Mouse (Mus musculus) MEL (cell line): ENCODE results near the gene F2r. TPM values are rescaled to one million over a fixed set of nuclear protein-coding genes. Genes with fewer than 3 reads are reported as not detected.

Experiments used
- DNase-seq: peaks from one replicate; pipeline ENCODE4 v3.0.0; 2011; ENCODE audit warnings: low read depth, low spot score
- H3K27ac ChIP-seq: 2 replicates; pipeline ENCODE4 v1.5.1; 2012; ENCODE audit warnings: low read depth, mild to moderate bottlenecking, control low read depth, low read length, moderate library complexity; ENCODE audit not compliant: control insufficient read depth
- H3K27me3 ChIP-seq, 2 experiments: fragments of 150-350 bp in 1 of 2; sonication (generic) in 1 of 2; 2 replicates each; pipeline ENCODE4 v1.6.1; 2012; ENCODE audit warnings: low read length in 2 of 2, mild to moderate bottlenecking in 2 of 2, improper control_type of control experiment in 1 of 2, moderate library complexity in 1 of 2; ENCODE audit not compliant: insufficient read depth in 2 of 2, control insufficient read depth in 1 of 2
- H3K36me3 ChIP-seq, 2 experiments: 2 replicates each; pipeline ENCODE4 v1.6.1; 2012 to 2014; ENCODE audit warnings: low read length in 2 of 2, improper control_type of control experiment in 1 of 2, inconsistent platforms in 1 of 2, mild to moderate bottlenecking in 1 of 2; ENCODE audit not compliant: insufficient read depth in 2 of 2, control insufficient read depth in 1 of 2
- H3K4me1 ChIP-seq, 2 experiments: fragments of 150-350 bp in 1 of 2; sonication (generic) in 1 of 2; 2 replicates each; pipeline ENCODE4 v1.6.1; 2012; ENCODE audit warnings: low read length in 2 of 2, improper control_type of control experiment in 1 of 2, mild to moderate bottlenecking in 1 of 2; ENCODE audit not compliant: insufficient read depth in 2 of 2, control insufficient read depth in 1 of 2
- H3K4me3 ChIP-seq, 2 experiments: fragments of 150-350 bp in 1 of 2; sonication (generic) in 1 of 2; 2 replicates each; pipeline ENCODE4 v1.5.1; 2012; ENCODE audit warnings: low read depth in 2 of 2, low read length in 2 of 2, mild to moderate bottlenecking in 2 of 2, moderate library complexity in 2 of 2, control low read depth in 1 of 2, improper control_type of control experiment in 1 of 2; ENCODE audit not compliant: control insufficient read depth in 1 of 2, insufficient read depth in 1 of 2
- H3K79me2 ChIP-seq: 2 replicates; pipeline ENCODE4 v1.6.1; 2012; ENCODE audit warnings: mild to moderate bottlenecking, low read length, moderate library complexity; ENCODE audit not compliant: control insufficient read depth, poor library complexity, insufficient read depth
- H3K9ac ChIP-seq: 2 replicates; pipeline ENCODE4 v1.6.1; 2012; ENCODE audit warnings: low read depth, mild to moderate bottlenecking, control low read depth, low read length, moderate library complexity; ENCODE audit not compliant: control insufficient read depth, poor library complexity, severe bottlenecking
- H3K9me3 ChIP-seq: fragments of 150-350 bp; sonication (generic); replicated peaks from 2 replicates; pipeline ENCODE4 v1.6.1; 2012; ENCODE audit warnings: mild to moderate bottlenecking, low read length, improper control_type of control experiment, moderate library complexity; ENCODE audit not compliant: insufficient read depth
- CHD2 ChIP-seq: IDR thresholded peaks from 2 replicates; pipeline ENCODE4 v1.6.1; 2011; ENCODE audit warnings: low read length, improper control_type of control experiment
- CTCF ChIP-seq, 3 experiments: IDR thresholded peaks in 2 of 3; conservative IDR thresholded peaks in 1 of 3; 2 replicates each; pipeline ENCODE4 v1.5.1; 2011 to 2012; ENCODE audit warnings: low read length in 3 of 3, low read depth in 2 of 3, mild to moderate bottlenecking in 2 of 3, improper control_type of control experiment in 1 of 3, inconsistent platforms in 1 of 3, mixed read lengths in 1 of 3, moderate library complexity in 1 of 3; ENCODE audit not compliant: control insufficient read depth in 1 of 3, insufficient read depth in 1 of 3, poor library complexity in 1 of 3, severe bottlenecking in 1 of 3
- E2F4 ChIP-seq: IDR thresholded peaks from 2 replicates; pipeline ENCODE4 v1.6.1; 2011; ENCODE audit warnings: low read depth, low read length, improper control_type of control experiment, borderline replicate concordance
- EP300 ChIP-seq, 2 experiments: IDR thresholded peaks; 2 replicates each; pipeline ENCODE4 v1.6.1; 2011; ENCODE audit warnings: improper control_type of control experiment in 2 of 2, low read length in 2 of 2, low read depth in 1 of 2, mild to moderate bottlenecking in 1 of 2
- ETS1 ChIP-seq: IDR thresholded peaks from 2 replicates; pipeline ENCODE4 v1.6.1; 2012; ENCODE audit warnings: low read depth, mild to moderate bottlenecking, inconsistent platforms, low read length, improper control_type of control experiment, moderate library complexity
- GATA1 ChIP-seq: IDR thresholded peaks from 2 replicates; pipeline ENCODE4 v1.6.1; 2011; ENCODE audit warnings: low read depth, low read length, improper control_type of control experiment
- HCFC1 ChIP-seq: IDR thresholded peaks from 2 replicates; pipeline ENCODE4 v1.6.1; 2012; ENCODE audit warnings: low read depth, mild to moderate bottlenecking, inconsistent platforms, low read length, improper control_type of control experiment, moderate library complexity
- JUND ChIP-seq: IDR thresholded peaks from 2 replicates; pipeline ENCODE4 v1.6.1; 2011; ENCODE audit warnings: low read depth, mild to moderate bottlenecking, improper control_type of control experiment, low read length
- KAT2A ChIP-seq: conservative IDR thresholded peaks from 2 replicates; pipeline ENCODE4 v1.6.1; 2012; ENCODE audit warnings: low read depth, low read length, improper control_type of control experiment, inconsistent platforms
- MAFK ChIP-seq: IDR thresholded peaks from 2 replicates; pipeline ENCODE4 v1.6.1; 2011; ENCODE audit warnings: low read depth, mild to moderate bottlenecking, low read length, improper control_type of control experiment, borderline replicate concordance
- MYB ChIP-seq: IDR thresholded peaks from 2 replicates; pipeline ENCODE4 v1.6.1; 2011; ENCODE audit warnings: mild to moderate bottlenecking, low read depth, low read length, improper control_type of control experiment
- NRF1 ChIP-seq: IDR thresholded peaks from 2 replicates; pipeline ENCODE4 v1.6.1; 2014; ENCODE audit warnings: low read depth, mild to moderate bottlenecking, inconsistent platforms, low read length, improper control_type of control experiment, moderate library complexity; ENCODE audit not compliant: poor library complexity, insufficient read depth, severe bottlenecking
- POLR2A ChIP-seq, 2 experiments: IDR thresholded peaks; 2 replicates each; pipeline ENCODE4 v1.6.1; 2011 to 2012; ENCODE audit warnings: low read length in 2 of 2, mild to moderate bottlenecking in 2 of 2, control low read depth in 1 of 2, improper control_type of control experiment in 1 of 2, low read depth in 1 of 2, moderate library complexity in 1 of 2; ENCODE audit not compliant: control insufficient read depth in 1 of 2, insufficient read depth in 1 of 2, poor library complexity in 1 of 2
- RAD21 ChIP-seq: IDR thresholded peaks from 2 replicates; pipeline ENCODE4 v1.6.1; 2011; ENCODE audit warnings: mild to moderate bottlenecking, low read depth, low read length, improper control_type of control experiment
- SIN3A ChIP-seq: IDR thresholded peaks from 2 replicates; pipeline ENCODE4 v1.6.1; 2012; ENCODE audit warnings: low read length, improper control_type of control experiment, inconsistent platforms
- SMC3 ChIP-seq: IDR thresholded peaks from 2 replicates; pipeline ENCODE4 v1.6.1; 2011; ENCODE audit warnings: low read depth, low read length, improper control_type of control experiment
- TBP ChIP-seq: IDR thresholded peaks from 2 replicates; pipeline ENCODE4 v1.8.0; 2011; ENCODE audit warnings: low read depth, low read length, improper control_type of control experiment
- TCF12 ChIP-seq: IDR thresholded peaks from 2 replicates; pipeline ENCODE4 v1.6.1; 2014; ENCODE audit warnings: low read depth, mild to moderate bottlenecking, inconsistent platforms, low read length, improper control_type of control experiment, moderate library complexity
- USF1 ChIP-seq: IDR thresholded peaks from 2 replicates; pipeline ENCODE4 v1.6.1; 2014; ENCODE audit warnings: low read depth, mild to moderate bottlenecking, inconsistent platforms, low read length, improper control_type of control experiment, moderate library complexity
- USF2 ChIP-seq, 2 experiments: IDR thresholded peaks; 2 replicates each; pipeline ENCODE4 v1.6.1; 2011 to 2012; ENCODE audit warnings: improper control_type of control experiment in 2 of 2, low read length in 2 of 2, borderline replicate concordance in 1 of 2, inconsistent platforms in 1 of 2, low read depth in 1 of 2, mild to moderate bottlenecking in 1 of 2; ENCODE audit not compliant: insufficient read depth in 1 of 2
- ZC3H11A ChIP-seq: IDR thresholded peaks from 2 replicates; pipeline ENCODE4 v1.6.1; 2012; ENCODE audit warnings: low read depth, mild to moderate bottlenecking, inconsistent platforms, low read length, improper control_type of control experiment
- ZKSCAN1 ChIP-seq: IDR thresholded peaks from 2 replicates; pipeline ENCODE4 v1.6.1; 2012; ENCODE audit warnings: low read depth, mild to moderate bottlenecking, inconsistent platforms, low read length, improper control_type of control experiment, moderate library complexity
- ZMIZ1 ChIP-seq: IDR thresholded peaks from 2 replicates; pipeline ENCODE4 v1.6.1; 2012; ENCODE audit warnings: low read depth, mild to moderate bottlenecking, inconsistent platforms, low read length, improper control_type of control experiment, moderate library complexity
- ZNF384 ChIP-seq: IDR thresholded peaks from 2 replicates; pipeline ENCODE4 v1.6.1; 2012; ENCODE audit warnings: low read depth, mild to moderate bottlenecking, inconsistent platforms, low read length, improper control_type of control experiment
- polyA plus RNA-seq, 2 experiments: library from polyadenylated mRNA; stranded (reverse) in 1 of 2; unstranded in 1 of 2; fragments of >175 nt in 1 of 2; fragments of >200 nt in 1 of 2; gene quantifications; 2 replicates each; pipeline versions ENCODE4 v1.2.1 to v1.2.4; 2012; ENCODE audit warnings: low replicate concordance in 2 of 2, low read depth in 1 of 2; ENCODE audit not compliant: insufficient read length in 2 of 2, insufficient read depth in 1 of 2, missing spikeins in 1 of 2
- total RNA-seq: library from RNA; depleted of rRNA; stranded (reverse); fragments of 300-350 nt; gene quantifications from 2 replicates; pipeline ENCODE4 v1.2.3, GENCODE M21; 2012

The F2r gene
- total and polyA plus RNA-seq, 3 experiments: 19.1 to 32.7 TPM; not detected in 1

DNA sequence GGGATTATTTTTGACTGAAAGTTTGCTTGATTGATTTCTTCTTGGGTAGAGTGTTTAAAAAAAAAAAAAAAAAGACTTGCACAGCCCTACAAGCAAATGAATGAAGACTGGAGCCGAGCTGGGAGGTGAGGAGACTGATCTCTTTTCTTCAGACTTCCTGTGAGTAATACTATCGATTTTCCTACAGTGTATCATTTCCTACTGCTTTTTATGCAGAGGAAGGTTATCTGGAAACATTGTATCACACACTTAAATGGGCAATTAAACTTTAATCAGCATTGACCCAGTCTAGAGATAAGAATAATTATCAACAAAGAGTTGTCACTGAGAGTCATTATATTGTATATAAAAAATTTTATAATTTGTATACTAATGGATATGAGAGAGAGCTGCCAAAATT lies 12.5 kb upstream of the F2r start:
- no peak for DNase-seq
- peaks cover 10 to 31% of the 10 kb centered on the region in 2 experiments for H3K4me1 ChIP-seq
- peaks cover 0 to 25% of the 10 kb centered on the region in 2 experiments; a peak in 3 of 4 replicates for H3K36me3 ChIP-seq
- H3K27me3 ChIP-seq: no peaks in the 10 kb centered on the region
- H3K27ac ChIP-seq: no peak overlapping the region
- H3K9ac ChIP-seq: no peak overlapping the region
- TF ChIP-seq RAD21 (no peak), TCF12 (peak; percentile 59; the same call in 1 of the 2 replicates), POLR2A (IDR thresholded peaks at IDR 0.05; ENCODE audit: control insufficient read depth in 1 of 2, insufficient read depth in 1 of 2, low read depth in 1 of 2, low read length in 2 of 2, poor library complexity in 1 of 2) (no peak), GATA1 (peak; percentile 77), EP300 (IDR thresholded peaks at IDR 0.05; ENCODE audit: low read depth in 1 of 2, low read length in 2 of 2) (peak; percentile 59 to 65), ZKSCAN1 (no peak), MYB (no peak), TBP (no peak), CTCF (IDR thresholded peaks at IDR 0.05 in 2 of 3, conservative IDR thresholded peaks at IDR 0.05 in 1 of 3; ENCODE audit: control insufficient read depth in 1 of 3, insufficient read depth in 1 of 3, low read depth in 2 of 3, low read length in 3 of 3, poor library complexity in 1 of 3, severe bottlenecking in 1 of 3) (no peak), SIN3A (no peak), ETS1 (0 out of 2 replicates have a peak, but pooled peaks have one; percentile 31), ZMIZ1 (no peak), KAT2A (no peak), USF1 (no peak), ZNF384 (0 out of 2 replicates have a peak, but pooled peaks have one; percentile 10), JUND (no peak), NRF1 (no peak)
- no peak overlapping the region for H3K4me3 ChIP-seq
- H3K79me2 ChIP-seq: no peaks in the 10 kb centered on the region
- no peaks in the 10 kb centered on the region for H3K9me3 ChIP-seq

DNA sequence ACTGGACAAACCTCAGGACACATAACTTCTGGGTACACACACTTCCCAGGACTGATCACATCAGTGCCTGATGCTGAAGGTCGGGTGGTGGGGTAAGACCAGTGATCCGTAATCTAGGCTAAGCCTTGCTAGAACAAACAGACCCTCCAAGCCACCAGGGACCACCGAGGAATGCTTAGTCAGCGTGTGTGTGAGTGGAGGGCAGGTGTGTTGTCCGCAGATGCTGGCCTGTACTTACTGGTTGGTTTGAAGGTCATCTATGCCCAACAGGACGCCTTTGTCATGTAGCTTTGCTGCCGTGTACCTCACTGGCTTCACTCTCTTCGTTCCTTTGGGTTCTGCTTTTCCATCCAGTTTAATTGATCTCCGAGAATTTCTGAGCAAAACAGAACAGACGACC lies 11.5 kb upstream of the F2r start:
- TF ChIP-seq ZKSCAN1 (no peak), USF1 (no peak), RAD21 (no peak), ETS1 (no peak), ZNF384 (no peak), MAFK (no peak), USF2 (IDR thresholded peaks at IDR 0.05; ENCODE audit: borderline replicate concordance in 1 of 2, insufficient read depth in 1 of 2, low read depth in 1 of 2, low read length in 2 of 2) (no peak), E2F4 (no peak), SMC3 (no peak), CHD2 (no peak), SIN3A (no peak), TBP (no peak), ZC3H11A (no peak), HCFC1 (no peak)
- H3K4me3 ChIP-seq: no peak overlapping the region

More for the DNA sequence above, 11.5 kb upstream of the F2r start:
- Histone ChIP-seq H3K27ac (no peak overlapping the region), H3K9me3 (no peaks in the 10 kb centered on the region), H3K36me3 (peaks cover 0 to 24% of the 10 kb centered on the region in 2 experiments; a peak in 3 of 4 replicates), H3K79me2 (no peaks in the 10 kb centered on the region), H3K27me3 (no peaks in the 10 kb centered on the region), H3K9ac (no peak overlapping the region), H3K4me1 (peaks cover 10 to 25% of the 10 kb centered on the region in 2 experiments)
- DNase-seq: no peak
